Mouse (Mus musculus) embryonic facial prominence, embryonic 15.5 days (tissue): Measurements from ENCODE around the gene Acot3. TPM values are rescaled to one million over a fixed set of nuclear protein-coding genes. Genes with fewer than 3 reads are reported as not detected.
"Not testable (repeated sequence)": the region's sequence is repeated elsewhere in the genome, so short reads cannot be mapped to it uniquely, and the experiment has no call there.

Experiments
- ATAC-seq: fragments of 200-750 bp; cut with Nextera tagmentation; 2 replicates; pipeline ENCODE4 v1.8.0; 2017; ENCODE audit warnings: low read depth, moderate TSS enrichment; ENCODE audit not compliant: insufficient number of reproducible peaks, low FRiP score, low TSS enrichment
- H3K27ac ChIP-seq: fragments of 300-500 bp; sonication (generic); replicated peaks from 2 replicates; pipeline ENCODE4 v1.5.1; 2015; ENCODE audit warnings: mild to moderate bottlenecking, inconsistent platforms
- H3K27me3 ChIP-seq: fragments of 300-500 bp; sonication (generic); 2 replicates; pipeline ENCODE4 v1.6.1; 2015; ENCODE audit warnings: inconsistent platforms
- H3K36me3 ChIP-seq: fragments of 300-500 bp; sonication (generic); 2 replicates; pipeline ENCODE4 v1.6.1; 2015; ENCODE audit warnings: mild to moderate bottlenecking, inconsistent platforms
- H3K4me1 ChIP-seq: fragments of 300-500 bp; sonication (generic); 2 replicates; pipeline ENCODE4 v1.6.1; 2015; ENCODE audit warnings: inconsistent platforms
- H3K4me2 ChIP-seq: fragments of 300-500 bp; sonication (generic); replicated peaks from 2 replicates; pipeline ENCODE4 v1.6.1; 2015; ENCODE audit warnings: mild to moderate bottlenecking, inconsistent platforms
- H3K4me3 ChIP-seq: fragments of 300-500 bp; sonication (generic); replicated peaks from 2 replicates; pipeline ENCODE4 v1.5.1; 2015; ENCODE audit warnings: mild to moderate bottlenecking, inconsistent platforms
- H3K9ac ChIP-seq: fragments of 300-500 bp; sonication (generic); 2 replicates; pipeline ENCODE4 v1.6.1; 2015; ENCODE audit warnings: inconsistent platforms
- H3K9me3 ChIP-seq: fragments of 300-500 bp; sonication (generic); replicated peaks from 2 replicates; pipeline ENCODE4 v1.6.1; 2016; ENCODE audit warnings: inconsistent platforms
- WGBS: fragments of 180-500 bp; shearing (Covaris S2); methylation state at CpG from one replicate; pipeline ENCODE4 v1.1.7; 2015; 5-methylcytosine and 5-hydroxymethylcytosine counted together
- polyA plus RNA-seq: library from polyadenylated mRNA; unstranded; fragments of >200 nt; fragmentation: Nextera tagmentation; extraction: Ambion mirVana; gene quantifications from 2 replicates; pipeline ENCODE4 v1.2.1, GENCODE M21; 2015

Gene Acot3
- polyA plus RNA-seq, 1 experiment from 2014 or later, result not detected

DNA sequence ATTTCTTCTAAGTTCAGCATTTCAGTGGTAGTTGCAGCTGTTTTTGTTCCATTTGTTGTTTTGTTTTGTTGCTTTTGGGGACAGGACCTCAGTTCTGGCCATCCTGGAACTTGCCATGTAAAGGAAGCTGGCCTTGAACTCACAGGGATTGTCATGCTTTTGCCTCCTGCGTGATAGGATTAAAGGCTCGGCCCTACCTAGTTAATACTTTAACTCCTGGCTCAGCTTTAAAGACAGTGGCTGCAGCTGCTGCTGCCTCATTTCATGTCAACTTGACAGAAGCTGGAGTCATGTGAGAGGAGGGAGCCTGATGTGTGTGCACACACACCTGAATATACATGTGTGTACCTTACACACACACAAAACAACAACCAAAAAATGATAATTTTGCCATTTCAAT lies 7.9 kb upstream of the Acot3 start:
- Histone ChIP-seq H3K4me1 (no peaks in the 10 kb centered on the region), H3K9ac (no peak overlapping the region), H3K9me3 (peaks cover 5% of the 10 kb centered on the region; the same call in 1 of the 2 replicates), H3K4me3 (no peak overlapping the region), H3K36me3 (no peaks in the 10 kb centered on the region), H3K27me3 (no peaks in the 10 kb centered on the region), H3K27ac (no peak overlapping the region), H3K4me2 (no peak overlapping the region)
- no peak for ATAC-seq
- 54% methylated on average over 2 of the region's 2 CpGs for WGBS

DNA sequence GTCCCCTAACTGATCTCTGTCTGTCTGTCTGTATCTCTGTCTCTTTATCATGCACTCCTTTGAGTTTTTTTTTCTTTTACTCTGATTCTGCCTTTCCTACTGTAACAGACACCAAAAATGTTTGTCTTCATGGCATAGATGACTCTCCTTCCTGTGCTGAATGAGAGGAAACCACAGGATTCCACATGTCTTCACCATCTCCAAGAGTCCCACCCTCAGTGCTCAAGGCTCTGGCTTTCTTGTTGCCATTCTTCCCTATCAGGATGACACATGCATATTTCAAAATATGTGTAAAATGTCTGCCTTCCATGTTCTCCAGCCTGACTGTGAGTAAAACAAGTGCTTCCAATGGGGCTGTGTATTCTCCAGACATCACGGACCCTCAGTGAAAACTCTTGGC lies 5.0 kb upstream of the Acot3 start:
- no peak overlapping the region for H3K9ac ChIP-seq
- no peaks in the 10 kb centered on the region for H3K36me3 ChIP-seq
- H3K4me2 ChIP-seq, result no peak overlapping the region
- H3K27me3 ChIP-seq, result no peaks in the 10 kb centered on the region
- no peak overlapping the region for H3K4me3 ChIP-seq
- WGBS, result 95% methylated on average over 1 of the region's 1 CpGs
- no peak overlapping the region for H3K27ac ChIP-seq
- H3K4me1 ChIP-seq, result no peaks in the 10 kb centered on the region
- H3K9me3 ChIP-seq, result no peaks in the 10 kb centered on the region
- ATAC-seq, result no peak

DNA sequence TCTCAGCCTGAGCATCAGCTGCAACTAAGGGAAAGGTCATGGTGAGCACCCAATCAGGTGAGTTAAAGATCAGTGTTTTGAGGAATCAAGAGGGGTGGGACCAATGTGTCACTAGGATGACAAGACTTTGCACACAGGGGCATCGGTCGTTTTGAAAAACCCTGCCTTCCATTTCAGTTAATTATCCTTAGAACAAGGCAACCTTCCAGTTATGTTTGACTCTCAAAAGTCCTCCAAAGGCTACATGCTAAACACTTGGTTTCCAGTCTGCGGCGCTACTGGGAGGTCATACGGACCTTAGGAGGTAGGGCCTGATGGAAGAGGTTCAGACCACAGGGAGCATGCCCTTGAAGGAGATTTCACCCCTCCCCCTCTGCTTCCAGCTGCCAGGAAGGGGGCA lies 1.2 kb upstream of the Acot3 start:
- H3K4me3 ChIP-seq, H3K4me2 ChIP-seq, H3K27ac ChIP-seq, H3K4me1 ChIP-seq, H3K9ac ChIP-seq, H3K36me3 ChIP-seq, H3K9me3 ChIP-seq, ATAC-seq: not testable (repeated sequence)
- WGBS, result 92% methylated on average over 5 of the region's 5 CpGs
- H3K27me3 ChIP-seq, result peaks cover 13% of the 10 kb centered on the region

DNA sequence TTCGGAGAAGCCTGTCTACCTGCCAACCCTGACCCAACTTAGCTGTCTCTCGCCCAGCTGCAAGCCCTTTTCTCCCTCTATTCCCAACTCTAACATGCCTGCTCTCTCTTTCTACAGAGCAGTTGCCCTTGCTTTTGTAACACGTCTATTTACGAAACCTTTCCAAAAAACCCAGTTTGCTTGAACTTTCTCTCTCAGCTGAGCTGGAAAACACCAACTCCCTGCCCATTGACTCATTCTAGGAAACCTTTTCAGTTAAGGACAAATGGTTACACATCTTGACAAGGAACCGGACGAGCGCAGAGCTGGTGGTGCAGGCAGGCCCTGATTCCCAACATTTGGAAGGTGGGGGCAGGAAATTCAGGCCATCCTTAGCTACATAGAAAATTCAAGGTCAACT lies 665 bp downstream of the Acot3 start:
- Histone ChIP-seq H3K9ac (no peak overlapping the region), H3K27me3 (peaks cover 13% of the 10 kb centered on the region), H3K36me3 (no peaks in the 10 kb centered on the region), H3K4me2 (no peak overlapping the region), H3K4me1 (peaks cover 6% of the 10 kb centered on the region), H3K27ac (no peak overlapping the region), H3K4me3 (no peak overlapping the region), H3K9me3 (no peaks in the 10 kb centered on the region)
- WGBS, result 90% methylated on average over 7 of the region's 7 CpGs
- ATAC-seq, result no peak

DNA sequence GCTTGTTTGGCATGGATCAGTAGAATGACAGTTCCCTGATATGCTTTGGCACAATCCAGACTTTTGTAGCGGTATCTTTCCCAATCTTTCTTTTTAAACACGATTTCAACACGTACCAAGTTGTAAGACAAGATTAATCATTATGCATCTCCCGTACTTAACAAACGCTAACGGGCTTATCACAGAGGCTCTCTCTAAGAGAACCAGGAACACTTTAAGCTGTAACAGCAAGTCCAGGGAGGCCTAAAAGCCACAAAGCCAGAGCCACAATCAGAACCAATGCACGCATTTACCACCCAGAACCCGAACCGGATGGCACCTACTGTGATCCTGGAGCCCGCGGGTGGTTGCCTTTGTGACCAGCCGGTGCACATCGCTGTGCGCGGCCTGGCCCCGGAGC lies 1.2 kb downstream of the Acot3 start:
- Histone ChIP-seq H3K4me3 (peak overlapping the region; percentile 43), H3K27ac (no peak overlapping the region), H3K36me3 (no peaks in the 10 kb centered on the region), H3K4me2 (peak overlapping the region; percentile 80), H3K9me3 (no peaks in the 10 kb centered on the region), H3K9ac (no peak overlapping the region), H3K4me1 (peaks cover 6% of the 10 kb centered on the region), H3K27me3 (peaks cover 13% of the 10 kb centered on the region)
- WGBS, result 12% methylated on average over 16 of the region's 16 CpGs
- ATAC-seq, result no peak

DNA sequence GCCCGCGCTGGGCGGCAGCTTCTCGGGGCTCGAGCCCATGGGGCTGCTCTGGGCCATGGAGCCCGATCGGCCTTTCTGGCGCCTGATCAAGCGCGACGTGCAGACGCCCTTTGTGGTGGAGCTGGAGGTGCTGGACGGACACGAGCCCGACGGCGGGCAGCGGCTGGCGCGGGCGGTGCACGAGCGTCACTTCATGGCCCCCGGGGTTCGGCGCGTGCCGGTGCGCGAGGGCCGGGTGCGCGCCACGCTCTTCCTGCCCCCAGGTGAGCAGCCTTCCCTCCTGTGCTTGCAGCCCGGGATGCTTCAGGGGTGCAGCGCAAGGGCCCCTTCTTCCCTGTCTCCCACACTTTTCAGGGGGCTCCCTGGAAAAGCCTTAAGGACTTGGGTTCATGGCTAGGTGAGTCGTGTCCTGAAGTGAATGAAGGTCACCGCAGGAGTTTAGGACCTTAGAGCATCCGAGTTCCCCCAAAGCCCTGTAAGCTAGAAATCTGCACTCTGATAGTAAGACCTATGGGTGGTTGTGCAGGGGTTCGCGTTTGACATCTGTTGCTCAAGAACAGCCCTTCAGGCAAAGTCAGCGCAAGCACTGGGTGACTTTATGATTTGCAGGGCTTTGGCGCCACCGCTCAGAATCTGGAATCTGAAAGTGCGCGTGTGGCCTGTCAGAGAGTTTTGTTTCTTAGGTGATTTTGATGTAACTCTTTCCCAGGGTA lies 1.9 kb downstream of the Acot3 start:
- Histone ChIP-seq H3K4me3 (peak overlapping the region; percentile 43), H3K9me3 (no peaks in the 10 kb centered on the region), H3K36me3 (no peaks in the 10 kb centered on the region), H3K27ac (no peak overlapping the region), H3K27me3 (peaks cover 13% of the 10 kb centered on the region), H3K4me2 (peak overlapping the region; percentile 80), H3K9ac (no peak overlapping the region), H3K4me1 (peaks cover 6% of the 10 kb centered on the region)
- no peak for ATAC-seq
- 3% methylated on average over 26 of the region's 46 CpGs for WGBS

DNA sequence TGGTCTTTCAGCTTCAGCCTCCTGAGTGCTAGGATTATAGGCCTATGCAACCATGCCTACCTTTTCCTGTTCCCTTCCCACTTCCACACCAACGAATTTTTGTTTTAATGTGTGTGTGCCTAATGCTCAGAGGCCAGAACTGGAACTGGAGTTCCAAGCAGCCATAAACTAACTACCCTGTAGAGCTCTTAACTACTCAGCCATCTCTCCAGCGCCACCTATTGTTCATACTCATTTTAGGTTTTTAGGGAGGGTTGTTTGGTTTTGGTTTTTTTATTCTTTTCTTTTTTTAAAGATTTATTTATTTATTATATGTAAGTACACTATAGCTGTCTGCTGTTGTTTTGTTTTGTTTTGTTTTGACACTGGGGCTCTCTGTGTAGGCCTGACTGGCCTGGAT lies 9.0 kb downstream of the Acot3 start:
- no peaks in the 10 kb centered on the region for H3K4me1 ChIP-seq
- 31% methylated on average over 2 of the region's 2 CpGs for WGBS
- H3K27me3 ChIP-seq, result peaks cover 4% of the 10 kb centered on the region; the same call in 1 of the 2 replicates
- ATAC-seq, result no peak
- no peak overlapping the region for H3K27ac ChIP-seq
- no peak overlapping the region for H3K4me3 ChIP-seq
- no peak overlapping the region for H3K9ac ChIP-seq
- no peaks in the 10 kb centered on the region for H3K36me3 ChIP-seq
- H3K4me2 ChIP-seq, result no peak overlapping the region
- no peaks in the 10 kb centered on the region for H3K9me3 ChIP-seq

DNA sequence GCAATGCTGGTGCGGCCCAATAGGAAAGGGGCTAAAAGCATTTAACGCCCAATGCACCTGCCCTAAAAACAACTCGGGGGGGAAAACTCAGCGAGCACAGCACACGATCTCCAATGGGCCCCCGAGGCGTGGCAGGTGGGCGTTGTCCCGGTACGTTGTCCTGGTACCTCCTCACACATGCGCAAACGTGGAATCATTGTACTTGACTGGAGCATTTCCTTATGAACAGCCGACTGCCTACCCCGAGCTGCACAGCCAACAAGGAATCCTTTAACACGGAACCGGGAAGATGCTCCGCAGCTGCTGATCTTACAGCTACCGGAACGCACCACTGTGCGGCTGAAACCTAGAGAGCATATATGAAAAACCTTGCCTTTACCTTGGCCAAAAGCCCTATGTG lies 10.4 kb downstream of the Acot3 start:
- Histone ChIP-seq H3K27me3 (peaks cover 4% of the 10 kb centered on the region; the same call in 1 of the 2 replicates), H3K9me3 (no peaks in the 10 kb centered on the region), H3K9ac (no peak overlapping the region), H3K4me1 (no peaks in the 10 kb centered on the region), H3K4me2 (no peak overlapping the region), H3K4me3 (no peak overlapping the region), H3K27ac (no peak overlapping the region), H3K36me3 (no peaks in the 10 kb centered on the region)
- 92% methylated on average over 20 of the region's 20 CpGs for WGBS
- no peak for ATAC-seq

DNA sequence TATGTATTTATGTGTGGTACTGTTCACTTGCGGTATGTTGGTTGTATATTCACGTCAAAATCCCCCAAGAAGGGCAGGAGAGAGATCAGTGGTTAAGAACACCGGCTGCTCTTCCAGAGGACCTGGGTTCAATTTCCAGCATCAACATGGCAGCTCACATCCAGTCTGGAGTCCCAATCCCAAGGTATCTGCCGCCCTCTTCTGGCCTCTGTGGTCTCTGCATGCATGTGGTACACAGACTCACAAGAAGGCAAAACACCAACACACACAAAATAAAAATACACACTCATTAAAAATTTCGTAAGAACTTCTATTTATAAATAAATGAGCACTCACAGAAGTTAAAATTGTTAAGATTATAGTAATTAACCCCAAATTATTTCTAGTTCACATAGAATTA lies 11.3 kb downstream of the Acot3 start:
- 69% methylated on average over 5 of the region's 5 CpGs for WGBS

DNA sequence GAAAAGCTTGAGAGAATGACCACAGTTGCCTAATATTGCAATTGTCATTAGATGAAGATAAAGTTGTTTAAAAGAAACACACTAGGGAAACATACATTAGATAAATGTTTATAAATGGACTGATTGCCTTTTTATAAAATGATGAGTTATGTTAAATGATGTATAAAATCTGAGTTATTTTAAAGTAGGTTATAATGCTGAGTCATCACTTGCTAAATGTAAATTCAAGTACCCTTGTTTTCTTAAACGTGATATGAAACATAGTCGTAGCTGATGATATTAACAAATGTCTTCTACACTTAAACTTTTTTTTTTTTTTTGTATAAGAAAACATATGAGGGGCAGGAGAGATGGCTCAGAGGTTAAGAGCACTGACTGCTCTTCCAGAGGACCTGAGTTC lies 11.9 kb downstream of the Acot3 start:
- Histone ChIP-seq H3K9ac (no peak overlapping the region), H3K4me1 (no peaks in the 10 kb centered on the region), H3K4me2 (no peak overlapping the region), H3K36me3 (no peaks in the 10 kb centered on the region), H3K9me3 (no peaks in the 10 kb centered on the region), H3K4me3 (no peak overlapping the region), H3K27ac (no peak overlapping the region), H3K27me3 (peaks cover 15% of the 10 kb centered on the region)
- 85% methylated on average over 2 of the region's 2 CpGs for WGBS
- no peak for ATAC-seq

More for the DNA sequence above, 11.3 kb downstream of the Acot3 start:
- Histone ChIP-seq H3K9ac (no peak overlapping the region), H3K36me3 (no peaks in the 10 kb centered on the region), H3K4me3 (no peak overlapping the region), H3K27me3 (peaks cover 9% of the 10 kb centered on the region), H3K4me2 (no peak overlapping the region), H3K9me3 (no peaks in the 10 kb centered on the region), H3K4me1 (no peaks in the 10 kb centered on the region), H3K27ac (no peak overlapping the region)
- ATAC-seq, result no peak

DNA sequence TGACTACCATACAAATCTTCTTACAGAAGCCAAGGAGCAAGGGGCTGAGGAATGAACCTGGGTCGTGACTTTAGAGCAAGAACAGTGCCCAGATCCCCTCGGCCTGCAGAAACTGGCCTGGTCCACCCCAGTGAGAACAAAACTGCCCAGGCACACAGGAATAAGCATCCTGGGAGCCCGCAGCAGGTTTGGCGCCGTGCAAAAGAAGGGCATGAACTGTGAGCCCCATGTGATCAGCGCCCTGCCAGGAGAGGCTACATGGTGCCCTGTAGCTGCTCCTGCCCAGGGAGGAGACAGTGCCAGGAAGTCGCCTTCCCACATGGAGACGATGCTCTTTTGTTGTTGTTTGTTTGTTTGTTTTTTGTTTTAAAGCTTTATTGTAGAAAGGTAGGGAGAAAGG lies 12.7 kb downstream of the Acot3 start:
- H3K4me3 ChIP-seq, result no peak overlapping the region
- no peak overlapping the region for H3K27ac ChIP-seq
- no peak overlapping the region for H3K4me2 ChIP-seq
- peaks cover 22% of the 10 kb centered on the region for H3K27me3 ChIP-seq
- no peaks in the 10 kb centered on the region for H3K9me3 ChIP-seq
- no peaks in the 10 kb centered on the region for H3K4me1 ChIP-seq
- no peak for ATAC-seq
- H3K9ac ChIP-seq, result no peak overlapping the region
- 71% methylated on average over 8 of the region's 8 CpGs for WGBS
- no peaks in the 10 kb centered on the region for H3K36me3 ChIP-seq

DNA sequence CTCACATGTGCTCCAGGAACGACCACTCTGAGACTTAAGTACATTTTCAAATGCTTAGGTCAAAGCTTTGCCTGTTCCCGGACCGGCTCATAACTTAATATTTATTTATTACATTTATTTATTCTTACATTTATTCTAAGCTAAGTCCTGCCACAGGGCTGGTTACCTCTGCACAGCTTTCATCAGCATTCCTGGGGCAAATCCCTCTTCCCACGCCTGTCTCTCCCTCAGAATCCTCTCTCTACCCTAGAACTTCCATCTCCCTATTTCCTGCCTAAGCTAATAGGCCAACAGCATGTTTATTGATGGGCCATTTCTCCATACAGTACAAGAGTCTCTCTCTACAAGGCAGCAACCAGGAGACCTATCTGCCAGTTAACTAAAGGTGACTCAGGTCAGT lies 15.8 kb downstream of the Acot3 start:
- peaks cover 31% of the 10 kb centered on the region for H3K27me3 ChIP-seq
- H3K4me3 ChIP-seq, result no peak overlapping the region
- ATAC-seq, result no peak
- WGBS, result 73% methylated on average over 4 of the region's 4 CpGs
- no peaks in the 10 kb centered on the region for H3K4me1 ChIP-seq
- H3K27ac ChIP-seq, result no peak overlapping the region
- H3K36me3 ChIP-seq, result no peaks in the 10 kb centered on the region
- no peaks in the 10 kb centered on the region for H3K9me3 ChIP-seq
- H3K4me2 ChIP-seq, result no peak overlapping the region
- H3K9ac ChIP-seq, result no peak overlapping the region
